Mouse (Mus musculus): ENCODE data around the gene Mki67. TPM values are rescaled to one million over a fixed set of nuclear protein-coding genes. Genes with fewer than 3 reads are reported as not detected.

Mki67 gene
- polyA plus RNA-seq, 1 experiment from 2014 or later, result 28.8 TPM

DNA sequence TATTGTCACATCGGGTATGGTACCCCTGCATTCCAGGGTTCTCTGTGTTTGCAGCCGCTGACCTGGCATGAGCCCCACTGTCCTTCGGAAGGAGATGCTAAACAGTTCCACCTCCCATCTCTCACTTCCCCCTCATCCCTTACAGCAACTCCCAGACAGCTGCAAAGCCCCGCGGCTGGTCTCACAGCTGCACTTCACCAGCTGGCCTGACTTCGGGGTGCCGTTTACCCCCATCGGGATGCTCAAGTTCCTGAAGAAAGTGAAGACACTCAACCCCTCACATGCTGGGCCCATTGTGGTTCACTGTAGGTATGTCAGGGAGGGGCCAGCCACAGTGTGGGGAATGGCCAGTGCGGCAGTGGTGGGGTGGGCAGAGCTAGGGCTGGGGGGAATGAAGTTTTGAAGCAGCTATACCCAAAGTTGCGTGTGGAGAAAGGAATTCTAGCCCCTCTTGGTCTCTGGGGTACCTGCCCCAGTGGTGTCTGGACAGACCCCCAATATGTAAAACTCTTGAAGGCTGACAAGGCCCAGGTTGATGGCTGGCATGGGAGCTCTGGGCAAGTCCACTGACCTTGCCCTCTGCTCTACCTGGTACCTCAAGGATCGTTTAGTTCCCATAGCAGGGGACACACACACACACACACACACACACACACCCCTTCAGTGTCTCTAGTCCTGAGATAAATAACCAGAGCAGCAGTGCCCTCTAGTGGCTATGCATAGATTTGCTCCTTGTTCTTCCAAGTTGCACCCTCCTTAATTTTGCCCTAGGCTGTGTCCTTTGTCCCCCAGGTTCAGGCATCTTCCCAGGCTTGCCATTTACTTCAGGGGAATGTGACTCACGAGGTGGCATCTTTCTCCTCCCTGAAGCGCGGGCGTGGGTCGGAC is 47.1 kb downstream of the Mki67 start:
- WGBS, result 42% methylated on average over 16 of the region's 16 CpGs
- Histone ChIP-seq H3K9me3 (replicated peaks; ENCODE audit: control insufficient read depth, low read length) (no peaks in the 10 kb centered on the region), H3K9ac (ENCODE audit: low read length) (no peak overlapping the region), H3K4me2 (ENCODE audit: low read length) (no peak overlapping the region), H3K36me3 (ENCODE audit: control insufficient read depth, insufficient read depth, low read length) (no peaks in the 10 kb centered on the region), H3K4me1 (ENCODE audit: control insufficient read depth, insufficient read depth, low read length) (no peaks in the 10 kb centered on the region), H3K4me3 (ENCODE audit: low read depth, low read length) (no peak overlapping the region), H3K27me3 (replicated peaks; ENCODE audit: control insufficient read depth, insufficient read depth, low read length) (no peaks in the 10 kb centered on the region), H3K27ac (ENCODE audit: low read depth, low read length) (no peak overlapping the region)
- ATAC-seq (peak; percentile 54), DNase-seq (ENCODE audit: low spot score) (peak; percentile 90)

DNA sequence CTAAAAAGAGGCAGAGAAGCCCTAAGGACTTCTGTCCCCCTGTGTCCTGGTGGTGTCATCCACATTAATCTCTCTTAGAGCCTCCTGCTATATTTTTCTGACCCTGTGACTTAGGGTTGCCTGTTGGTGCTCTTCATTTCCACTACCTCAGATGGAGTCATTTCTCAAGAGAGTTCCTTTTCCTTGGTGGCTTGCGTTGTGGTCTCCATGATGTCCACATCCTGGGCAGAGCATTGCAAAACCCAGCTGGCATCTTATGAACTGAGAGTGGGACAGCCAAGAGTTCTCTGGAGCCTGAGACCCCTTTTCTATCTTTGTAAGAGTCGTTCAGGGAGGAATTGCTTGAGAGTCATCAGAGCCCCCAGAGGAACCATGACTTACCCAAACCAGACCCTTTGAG is 49.8 kb downstream of the Mki67 start:
- WGBS, result 87% methylated on average over 2 of the region's 2 CpGs
- no peak overlapping the region for H3K4me3 ChIP-seq (ENCODE audit: low read depth, low read length)
- H3K4me2 ChIP-seq (ENCODE audit: low read length), result no peak overlapping the region
- DNase-seq (ENCODE audit: low spot score), result no peak
- no peaks in the 10 kb centered on the region for H3K4me1 ChIP-seq (ENCODE audit: control insufficient read depth, insufficient read depth, low read length)
- H3K36me3 ChIP-seq (ENCODE audit: control insufficient read depth, insufficient read depth, low read length), result no peaks in the 10 kb centered on the region
- H3K27me3 ChIP-seq (replicated peaks; ENCODE audit: control insufficient read depth, insufficient read depth, low read length), result no peaks in the 10 kb centered on the region
- H3K9me3 ChIP-seq (replicated peaks; ENCODE audit: control insufficient read depth, low read length), result no peaks in the 10 kb centered on the region
- H3K27ac ChIP-seq (ENCODE audit: low read depth, low read length), result no peak overlapping the region
- H3K9ac ChIP-seq (ENCODE audit: low read length), result no peak overlapping the region
- ATAC-seq, result no peak

DNA sequence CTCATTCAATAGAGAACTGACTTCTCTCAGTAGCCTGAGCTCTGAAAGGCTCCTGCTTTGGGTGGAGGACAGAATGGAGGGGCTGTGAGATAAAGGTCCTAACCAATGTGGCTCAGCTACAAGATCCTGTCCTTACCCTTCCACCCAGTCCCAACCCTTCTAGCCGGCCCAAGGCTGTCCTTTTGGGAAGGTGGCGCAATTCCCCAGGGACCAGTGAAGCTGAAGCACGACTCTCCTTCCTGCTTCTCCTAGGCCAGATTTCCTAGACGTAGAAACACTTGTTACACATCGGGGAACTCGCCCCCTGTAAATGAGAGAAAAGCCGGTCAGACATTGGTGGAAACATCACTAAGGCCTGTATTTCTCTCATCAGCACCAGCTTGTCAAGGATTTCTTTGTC is 52.0 kb downstream of the Mki67 start:
- no peak for DNase-seq (ENCODE audit: low spot score)
- Histone ChIP-seq H3K27ac (ENCODE audit: low read depth, low read length) (no peak overlapping the region), H3K9me3 (replicated peaks; ENCODE audit: control insufficient read depth, low read length) (no peaks in the 10 kb centered on the region), H3K4me2 (ENCODE audit: low read length) (no peak overlapping the region), H3K9ac (ENCODE audit: low read length) (no peak overlapping the region), H3K4me3 (ENCODE audit: low read depth, low read length) (no peak overlapping the region), H3K27me3 (replicated peaks; ENCODE audit: control insufficient read depth, insufficient read depth, low read length) (no peaks in the 10 kb centered on the region), H3K4me1 (ENCODE audit: control insufficient read depth, insufficient read depth, low read length) (no peaks in the 10 kb centered on the region), H3K36me3 (ENCODE audit: control insufficient read depth, insufficient read depth, low read length) (no peaks in the 10 kb centered on the region)
- no peak for ATAC-seq
- 83% methylated on average over 7 of the region's 7 CpGs for WGBS

DNA sequence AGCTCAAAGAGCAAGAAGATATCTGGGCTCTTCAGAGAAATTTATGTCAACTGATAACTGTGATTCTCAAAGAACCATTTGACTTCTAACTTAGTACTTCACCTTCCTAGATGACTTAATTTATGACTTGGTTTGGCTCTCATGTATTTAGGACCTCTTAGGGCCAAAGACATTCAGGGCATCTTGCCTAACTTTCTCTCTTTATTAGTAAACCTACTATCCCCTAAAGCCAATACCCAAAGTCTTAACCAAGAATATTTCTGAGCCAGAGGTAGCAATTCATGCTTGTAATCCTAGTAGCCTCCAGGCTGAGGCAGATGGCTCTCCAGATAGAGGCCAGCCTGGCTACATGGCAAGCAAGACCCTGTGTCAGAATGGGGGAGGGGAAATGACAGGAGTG is 55.8 kb downstream of the Mki67 start:
- Histone ChIP-seq H3K4me3 (ENCODE audit: low read depth, low read length) (no peak overlapping the region), H3K27me3 (replicated peaks; ENCODE audit: control insufficient read depth, insufficient read depth, low read length) (no peaks in the 10 kb centered on the region)

DNA sequence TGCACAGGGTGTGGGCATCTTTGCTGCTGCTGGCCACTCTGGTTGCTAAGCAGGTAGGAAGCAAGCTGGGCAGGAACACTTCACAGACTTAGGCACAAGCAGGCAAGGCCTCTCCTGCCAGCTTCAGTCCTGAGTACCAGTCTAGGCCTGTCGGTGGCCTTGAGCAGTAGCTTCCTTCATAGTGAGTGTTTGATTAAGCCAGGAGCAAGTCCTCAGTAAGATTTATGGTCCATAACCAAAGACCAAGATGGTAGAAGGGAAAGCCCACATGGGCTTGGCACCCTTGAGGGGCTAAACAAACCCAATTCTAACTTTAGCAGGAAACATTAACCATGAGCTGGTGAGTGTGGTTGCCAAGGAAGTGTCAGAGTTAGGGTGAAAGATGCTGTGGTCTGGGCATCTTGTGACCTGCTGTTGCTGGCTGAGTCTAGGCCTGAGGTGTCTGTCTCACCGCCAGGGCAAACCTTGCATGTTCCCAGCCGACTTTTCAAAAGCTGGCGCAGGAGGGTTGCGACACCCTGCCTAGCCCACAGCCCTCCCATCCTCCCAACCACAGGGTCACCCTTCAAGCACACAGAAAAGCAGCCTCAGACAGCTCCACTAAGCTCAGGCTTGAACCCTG is 56.7 kb downstream of the Mki67 start:
- Histone ChIP-seq H3K9me3 (replicated peaks; ENCODE audit: control insufficient read depth, low read length) (no peaks in the 10 kb centered on the region), H3K4me2 (ENCODE audit: low read length) (no peak overlapping the region), H3K27me3 (replicated peaks; ENCODE audit: control insufficient read depth, insufficient read depth, low read length) (no peaks in the 10 kb centered on the region), H3K9ac (ENCODE audit: low read length) (no peak overlapping the region), H3K36me3 (ENCODE audit: control insufficient read depth, insufficient read depth, low read length) (no peaks in the 10 kb centered on the region), H3K27ac (ENCODE audit: low read depth, low read length) (no peak overlapping the region), H3K4me3 (ENCODE audit: low read depth, low read length) (no peak overlapping the region), H3K4me1 (ENCODE audit: control insufficient read depth, insufficient read depth, low read length) (no peaks in the 10 kb centered on the region)
- DNase-seq (ENCODE audit: low spot score) (no peak), ATAC-seq (no peak)
- 91% methylated on average over 5 of the region's 5 CpGs for WGBS

More for the DNA sequence above, 55.8 kb downstream of the Mki67 start:
- no peaks in the 10 kb centered on the region for H3K9me3 ChIP-seq (replicated peaks; ENCODE audit: control insufficient read depth, low read length)
- no peak for ATAC-seq
- H3K4me1 ChIP-seq (ENCODE audit: control insufficient read depth, insufficient read depth, low read length), result no peaks in the 10 kb centered on the region
- H3K27ac ChIP-seq (ENCODE audit: low read depth, low read length), result no peak overlapping the region
- no peak overlapping the region for H3K4me2 ChIP-seq (ENCODE audit: low read length)
- H3K9ac ChIP-seq (ENCODE audit: low read length), result no peak overlapping the region
- DNase-seq (ENCODE audit: low spot score), result no peak
- no peaks in the 10 kb centered on the region for H3K36me3 ChIP-seq (ENCODE audit: control insufficient read depth, insufficient read depth, low read length)

DNA sequence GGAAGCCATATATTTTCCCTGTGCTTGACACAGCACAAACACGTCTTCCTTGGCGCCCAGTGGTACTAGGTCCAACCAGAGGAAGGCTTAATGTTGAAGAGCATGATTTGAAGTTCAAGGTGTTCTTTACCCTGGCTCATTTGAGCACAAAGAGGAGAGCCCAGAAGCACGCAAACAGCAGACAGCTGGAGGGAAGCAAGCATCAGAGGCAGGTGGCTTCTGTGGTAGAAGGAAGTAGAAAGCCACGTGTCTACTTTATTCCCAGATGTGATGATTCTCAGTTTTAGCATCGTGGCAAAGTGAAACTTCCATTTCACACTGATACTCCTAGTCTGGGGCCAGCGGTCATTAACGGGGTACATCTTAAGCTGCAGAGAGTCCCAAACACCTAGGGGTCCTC is 58.0 kb downstream of the Mki67 start:
- DNase-seq (ENCODE audit: low spot score) (no peak), ATAC-seq (no peak)
- Histone ChIP-seq H3K27ac (ENCODE audit: low read depth, low read length) (no peak overlapping the region), H3K4me1 (ENCODE audit: control insufficient read depth, insufficient read depth, low read length) (no peaks in the 10 kb centered on the region), H3K27me3 (replicated peaks; ENCODE audit: control insufficient read depth, insufficient read depth, low read length) (no peaks in the 10 kb centered on the region; the same call in 1 of the 2 replicates), H3K36me3 (ENCODE audit: control insufficient read depth, insufficient read depth, low read length) (no peaks in the 10 kb centered on the region), H3K9ac (ENCODE audit: low read length) (no peak overlapping the region), H3K4me2 (ENCODE audit: low read length) (no peak overlapping the region), H3K4me3 (ENCODE audit: low read depth, low read length) (no peak overlapping the region), H3K9me3 (replicated peaks; ENCODE audit: control insufficient read depth, low read length) (no peaks in the 10 kb centered on the region)
- WGBS, result 92% methylated on average over 7 of the region's 7 CpGs

DNA sequence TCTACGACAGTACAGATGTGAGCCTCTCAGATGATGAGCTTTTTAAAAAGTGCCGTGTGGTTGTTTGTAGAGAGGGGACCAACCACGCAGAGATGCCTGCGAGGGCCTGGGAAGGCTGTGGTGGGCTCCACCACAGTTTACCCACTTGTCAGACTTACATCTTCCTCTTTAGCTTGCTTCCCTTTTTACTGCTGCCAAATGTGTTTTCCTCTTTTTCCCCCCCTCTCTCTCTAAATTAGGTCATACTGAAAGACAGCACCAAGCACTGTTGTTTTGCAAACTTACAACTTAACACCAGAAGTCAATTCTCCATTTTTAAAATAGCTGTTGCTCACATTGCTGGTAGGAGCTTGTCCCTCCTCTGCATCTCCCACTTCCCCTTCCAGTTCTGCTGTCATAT is 61.0 kb downstream of the Mki67 start:
- DNase-seq (ENCODE audit: low spot score) (no peak), ATAC-seq (no peak)
- H3K4me3 ChIP-seq (ENCODE audit: low read depth, low read length), result no peak overlapping the region
- H3K4me1 ChIP-seq (ENCODE audit: control insufficient read depth, insufficient read depth, low read length), result no peaks in the 10 kb centered on the region
- no peak overlapping the region for H3K9ac ChIP-seq (ENCODE audit: low read length)
- 88% methylated on average over 4 of the region's 4 CpGs for WGBS
- H3K27ac ChIP-seq (ENCODE audit: low read depth, low read length), result no peak overlapping the region
- H3K36me3 ChIP-seq (ENCODE audit: control insufficient read depth, insufficient read depth, low read length), result no peaks in the 10 kb centered on the region
- H3K27me3 ChIP-seq (replicated peaks; ENCODE audit: control insufficient read depth, insufficient read depth, low read length), result no peaks in the 10 kb centered on the region; the same call in 1 of the 2 replicates
- no peak overlapping the region for H3K4me2 ChIP-seq (ENCODE audit: low read length)
- no peaks in the 10 kb centered on the region for H3K9me3 ChIP-seq (replicated peaks; ENCODE audit: control insufficient read depth, low read length)

DNA sequence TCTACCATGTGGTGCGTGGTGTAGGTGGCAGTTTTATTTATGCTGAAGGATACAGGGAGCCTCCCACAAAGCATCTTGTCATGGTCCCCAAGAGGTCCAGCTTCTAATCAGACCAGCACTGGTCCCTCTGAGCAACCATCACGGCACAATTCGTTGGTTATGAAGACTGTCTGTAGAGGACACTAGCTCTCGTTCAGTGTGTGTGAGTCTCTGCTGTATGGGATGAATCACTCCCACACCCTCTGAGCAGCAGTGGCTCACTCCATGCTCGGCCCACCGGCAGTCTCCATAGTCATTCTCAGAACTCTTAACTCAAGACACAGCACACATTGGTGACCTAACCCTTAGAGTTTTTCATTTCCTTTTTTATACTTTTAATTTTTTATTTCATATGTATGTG is 61.9 kb downstream of the Mki67 start:
- H3K9me3 ChIP-seq (replicated peaks; ENCODE audit: control insufficient read depth, low read length), result no peaks in the 10 kb centered on the region
- no peak for ATAC-seq

DNA sequence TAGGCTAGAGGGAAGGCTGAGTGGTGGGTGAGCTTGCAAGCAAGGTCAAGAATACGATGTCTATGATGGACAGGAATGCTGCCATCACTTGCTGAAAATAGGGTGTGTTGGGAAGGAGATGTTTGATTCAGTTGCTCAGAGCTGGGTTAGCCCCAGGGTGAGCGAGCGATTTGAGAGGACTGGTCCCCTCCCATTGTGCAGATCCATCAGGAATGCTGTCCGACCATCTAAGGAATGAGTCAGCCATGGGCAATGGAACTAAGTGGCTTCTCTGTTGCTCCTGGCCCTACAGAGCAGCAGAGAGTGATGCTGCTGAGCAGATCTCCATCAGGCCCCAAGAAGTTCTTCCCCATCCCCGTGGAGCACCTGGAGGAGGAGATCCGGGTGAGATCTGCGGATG is 62.6 kb downstream of the Mki67 start:
- no peak overlapping the region for H3K4me3 ChIP-seq (ENCODE audit: low read depth, low read length)
- H3K9ac ChIP-seq (ENCODE audit: low read length), result no peak overlapping the region
- 89% methylated on average over 7 of the region's 7 CpGs for WGBS

More for the DNA sequence above, 61.9 kb downstream of the Mki67 start:
- Histone ChIP-seq H3K4me1 (ENCODE audit: control insufficient read depth, insufficient read depth, low read length) (no peaks in the 10 kb centered on the region), H3K27ac (ENCODE audit: low read depth, low read length) (no peak overlapping the region), H3K4me2 (ENCODE audit: low read length) (no peak overlapping the region), H3K4me3 (ENCODE audit: low read depth, low read length) (no peak overlapping the region), H3K36me3 (ENCODE audit: control insufficient read depth, insufficient read depth, low read length) (no peaks in the 10 kb centered on the region), H3K27me3 (replicated peaks; ENCODE audit: control insufficient read depth, insufficient read depth, low read length) (no peaks in the 10 kb centered on the region; the same call in 1 of the 2 replicates), H3K9ac (ENCODE audit: low read length) (no peak overlapping the region)
- WGBS, result 88% methylated on average over 6 of the region's 6 CpGs
- no peak for DNase-seq (ENCODE audit: low spot score)

More for the DNA sequence above, 62.6 kb downstream of the Mki67 start:
- Histone ChIP-seq H3K9me3 (replicated peaks; ENCODE audit: control insufficient read depth, low read length) (no peaks in the 10 kb centered on the region), H3K4me2 (ENCODE audit: low read length) (no peak overlapping the region), H3K27ac (ENCODE audit: low read depth, low read length) (no peak overlapping the region), H3K4me1 (ENCODE audit: control insufficient read depth, insufficient read depth, low read length) (no peaks in the 10 kb centered on the region), H3K36me3 (ENCODE audit: control insufficient read depth, insufficient read depth, low read length) (no peaks in the 10 kb centered on the region), H3K27me3 (replicated peaks; ENCODE audit: control insufficient read depth, insufficient read depth, low read length) (no peaks in the 10 kb centered on the region; the same call in 1 of the 2 replicates)
- DNase-seq (ENCODE audit: low spot score), result no peak
- ATAC-seq, result no peak

Data from forebrain, embryonic 14.5 days (tissue).